Mouse (Mus musculus): ENCODE data around the gene Vmn1r100. TPM values are rescaled to one million over a fixed set of nuclear protein-coding genes. Genes with fewer than 3 reads are reported as not detected.
"Not testable (repeated sequence)": the region's sequence is repeated elsewhere in the genome, so short reads cannot be mapped to it uniquely, and the experiment has no call there.

Gene Vmn1r100
- polyA plus RNA-seq (2014; fragmentation: Nextera tagmentation; extraction: Ambion mirVana): not detected in 2 replicates

GRCm38 (mm10) chr7:20417642-20418041 is at the start of gene Vmn1r100:
Gene Vmn1r100 (plus strand): TSS chr7:20417942.
- no CpG with 5 or more reads among the region's 3 CpGs for WGBS
- not testable (repeated sequence) for H3K4me2 ChIP-seq (replicated peaks; ENCODE audit: low read depth, low read length); H3K27me3 ChIP-seq (ENCODE audit: control insufficient read depth, insufficient read depth, low read length); H3K9ac ChIP-seq (replicated peaks; ENCODE audit: low read depth, low read length); ATAC-seq (ENCODE audit: insufficient number of reproducible peaks, insufficient read depth, low FRiP score, low read depth); H3K4me3 ChIP-seq (ENCODE audit: low read depth, low read length); H3K4me1 ChIP-seq (ENCODE audit: control insufficient read depth, insufficient read depth, low read length); H3K36me3 ChIP-seq (ENCODE audit: control insufficient read depth, insufficient read depth, low read length); H3K9me3 ChIP-seq (ENCODE audit: control insufficient read depth, low read depth, low read length); H3K27ac ChIP-seq (ENCODE audit: low read length)

- H3K9ac ChIP-seq (replicated peaks; ENCODE audit: low read depth, low read length); H3K27ac ChIP-seq (ENCODE audit: low read length); ATAC-seq (ENCODE audit: insufficient number of reproducible peaks, insufficient read depth, low FRiP score, low read depth); H3K4me3 ChIP-seq (ENCODE audit: low read depth, low read length); H3K4me1 ChIP-seq (ENCODE audit: control insufficient read depth, insufficient read depth, low read length); H3K27me3 ChIP-seq (ENCODE audit: control insufficient read depth, insufficient read depth, low read length); H3K9me3 ChIP-seq (ENCODE audit: control insufficient read depth, low read depth, low read length); H3K4me2 ChIP-seq (replicated peaks; ENCODE audit: low read depth, low read length); H3K36me3 ChIP-seq (ENCODE audit: control insufficient read depth, insufficient read depth, low read length): not testable (repeated sequence)
- WGBS: no CpG with 5 or more reads among the region's 1 CpGs
Measured at GRCm38 (mm10) chr7:20375310-20375709, 42.4 kb upstream of the Vmn1r100 start, which contains the start of gene Gm5728. Gene Gm5728 (minus strand): TSS chr7:20375410.

- not testable (repeated sequence) for H3K27me3 ChIP-seq (ENCODE audit: control insufficient read depth, insufficient read depth, low read length); H3K9ac ChIP-seq (replicated peaks; ENCODE audit: low read depth, low read length); H3K36me3 ChIP-seq (ENCODE audit: control insufficient read depth, insufficient read depth, low read length); H3K27ac ChIP-seq (ENCODE audit: low read length); ATAC-seq (ENCODE audit: insufficient number of reproducible peaks, insufficient read depth, low FRiP score, low read depth); H3K4me3 ChIP-seq (ENCODE audit: low read depth, low read length); H3K4me2 ChIP-seq (replicated peaks; ENCODE audit: low read depth, low read length); H3K4me1 ChIP-seq (ENCODE audit: control insufficient read depth, insufficient read depth, low read length); H3K9me3 ChIP-seq (ENCODE audit: control insufficient read depth, low read depth, low read length)
- WGBS: no CpG with 5 or more reads among the region's 2 CpGs
Measured at GRCm38 (mm10) chr7:20442493-20442892, 24.8 kb downstream of the Vmn1r100 start, which contains the start of gene Vmn1r101. Gene Vmn1r101 (minus strand): TSS chr7:20442593.

Other genes with a start within 250 kb of the Vmn1r100 start
- not detected in 2 replicates for gene Vmn1r94, start 249.6 kb upstream of the Vmn1r100 start, polyA plus RNA-seq (2014; fragmentation: Nextera tagmentation; extraction: Ambion mirVana)
- not detected in 2 replicates for gene Vmn1r95, start 224.2 kb upstream of the Vmn1r100 start, polyA plus RNA-seq (2014; fragmentation: Nextera tagmentation; extraction: Ambion mirVana)
- not detected in 2 replicates for gene Gm6164, start 212.3 kb upstream of the Vmn1r100 start, polyA plus RNA-seq (2014; fragmentation: Nextera tagmentation; extraction: Ambion mirVana)
- gene Gm4498, start 184.1 kb upstream of the Vmn1r100 start, polyA plus RNA-seq (2014; fragmentation: Nextera tagmentation; extraction: Ambion mirVana): not detected in 2 replicates
- gene Gm5890, start 155.1 kb upstream of the Vmn1r100 start, polyA plus RNA-seq (2014; fragmentation: Nextera tagmentation; extraction: Ambion mirVana): not detected in 2 replicates
- not detected in 2 replicates for gene Gm4133, start 83.9 kb upstream of the Vmn1r100 start, polyA plus RNA-seq (2014; fragmentation: Nextera tagmentation; extraction: Ambion mirVana)
- not detected in 2 replicates for gene Gm5728, start 42.5 kb upstream of the Vmn1r100 start, polyA plus RNA-seq (2014; fragmentation: Nextera tagmentation; extraction: Ambion mirVana)
- gene Vmn1r101, start 24.7 kb downstream of the Vmn1r100 start, polyA plus RNA-seq (2014; fragmentation: Nextera tagmentation; extraction: Ambion mirVana): not detected in 2 replicates
- gene Gm10670, start 57.0 kb downstream of the Vmn1r100 start, polyA plus RNA-seq (2014; fragmentation: Nextera tagmentation; extraction: Ambion mirVana): not detected in 2 replicates
- gene Vmn1r103, start 92.6 kb downstream of the Vmn1r100 start, polyA plus RNA-seq (2014; fragmentation: Nextera tagmentation; extraction: Ambion mirVana): not detected in 2 replicates
- not detected in 2 replicates for gene Vmn1r104, start 115.9 kb downstream of the Vmn1r100 start, polyA plus RNA-seq (2014; fragmentation: Nextera tagmentation; extraction: Ambion mirVana)
- not detected in 2 replicates for gene Gm5726, start 127.8 kb downstream of the Vmn1r100 start, polyA plus RNA-seq (2014; fragmentation: Nextera tagmentation; extraction: Ambion mirVana)
- not detected in 2 replicates for gene Gm4141, start 158.3 kb downstream of the Vmn1r100 start, polyA plus RNA-seq (2014; fragmentation: Nextera tagmentation; extraction: Ambion mirVana)
- gene Gm4513, start 181.1 kb downstream of the Vmn1r100 start, polyA plus RNA-seq (2014; fragmentation: Nextera tagmentation; extraction: Ambion mirVana): not detected in 2 replicates

Data from stomach, embryonic 14.5 days (tissue).